Mouse (Mus musculus) layer of hippocampus, adult 11-12 months (tissue): ENCODE measurements around the gene Sf3b5.
A peak's percentile ranks its signal among the peaks of the same experiment; 100 is the strongest.
"Not testable (repeated sequence)": the region's sequence is repeated elsewhere in the genome, so short reads cannot be mapped to it uniquely, and the experiment has no call there.

Experiments used
- DNase-seq: peaks from one replicate; pipeline ENCODE4 v3.0.0; 2022; ENCODE audit warnings: low spot score

The Sf3b5 gene

DNA sequence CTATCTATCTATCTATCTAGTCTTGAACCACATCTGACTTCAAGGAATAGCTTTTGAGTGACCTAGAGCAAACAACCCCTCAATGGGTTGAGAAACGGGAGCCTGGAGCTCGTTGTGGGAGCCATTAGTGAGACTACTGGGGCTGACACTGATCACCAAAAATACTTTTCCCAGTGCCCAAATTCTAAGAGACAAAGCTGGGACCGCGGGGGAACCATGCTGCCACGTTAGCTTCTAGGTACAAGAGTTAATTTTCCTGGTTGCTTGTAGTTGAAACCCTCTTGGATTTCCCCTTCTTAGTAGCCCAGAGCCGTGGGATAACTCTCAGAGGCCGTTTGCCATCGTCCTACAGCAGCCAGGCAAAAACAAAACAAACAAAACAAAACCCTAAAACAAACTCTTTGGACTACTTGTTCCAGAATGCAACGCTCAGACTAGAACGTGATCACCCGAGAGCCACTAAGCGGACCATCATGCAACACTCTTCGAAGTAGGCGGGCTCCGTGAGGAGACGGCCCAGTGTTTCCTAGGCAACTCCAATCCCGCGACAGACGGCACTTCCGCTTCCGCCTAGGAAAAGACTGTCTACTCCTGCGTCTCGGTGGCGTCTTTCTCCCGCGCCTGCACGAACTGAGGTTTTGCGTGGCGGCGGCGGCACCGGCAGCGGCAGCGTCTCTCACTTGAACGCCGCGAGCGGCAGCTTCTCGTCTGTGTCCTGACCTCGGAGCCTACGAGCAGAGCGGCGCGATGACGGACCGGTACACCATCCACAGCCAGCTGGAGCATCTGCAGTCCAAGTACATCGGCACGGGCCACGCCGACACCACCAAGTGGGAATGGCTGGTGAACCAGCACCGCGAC, 3.0 kb downstream of the Sf3b5 start:
- DNase-seq = peak; percentile 96

DNA sequence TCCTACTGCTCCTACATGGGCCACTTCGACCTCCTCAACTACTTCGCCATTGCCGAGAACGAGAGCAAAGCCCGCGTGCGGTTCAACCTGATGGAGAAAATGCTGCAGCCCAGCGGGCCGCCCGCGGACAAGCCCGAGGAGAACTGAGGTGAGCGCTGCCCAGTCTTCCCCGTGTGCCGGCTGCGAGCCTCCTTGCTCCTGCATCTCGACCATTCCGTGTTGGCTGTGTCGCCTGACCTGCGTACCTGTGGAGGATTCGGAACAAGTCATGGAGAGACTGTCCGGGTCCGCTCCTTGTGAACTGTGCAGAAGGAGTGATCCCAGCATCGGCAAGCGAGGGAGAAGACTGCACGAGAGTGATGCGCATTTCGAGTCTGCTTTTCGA, 3.6 kb downstream of the Sf3b5 start:
- no peak for DNase-seq

DNA sequence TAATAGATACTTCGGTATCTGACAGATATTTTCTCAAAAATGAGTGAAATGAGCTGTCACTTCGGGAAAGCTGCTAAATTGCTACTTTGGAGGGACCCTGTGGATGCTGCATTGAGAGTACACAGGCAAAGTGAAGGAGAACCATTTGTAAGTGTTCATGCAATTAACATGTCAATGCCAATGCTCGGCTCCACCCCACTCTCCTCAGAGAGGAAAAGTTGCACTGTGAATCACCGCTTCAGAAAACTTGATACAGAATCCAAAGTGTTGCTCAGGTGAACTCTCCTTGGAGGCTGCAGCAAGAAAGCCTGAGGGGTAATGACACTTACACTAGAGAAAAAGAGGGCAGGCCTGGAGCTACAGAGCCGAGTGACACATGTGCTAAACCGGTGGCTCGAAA, 8.9 kb downstream of the Sf3b5 start:
- no peak for DNase-seq

DNA sequence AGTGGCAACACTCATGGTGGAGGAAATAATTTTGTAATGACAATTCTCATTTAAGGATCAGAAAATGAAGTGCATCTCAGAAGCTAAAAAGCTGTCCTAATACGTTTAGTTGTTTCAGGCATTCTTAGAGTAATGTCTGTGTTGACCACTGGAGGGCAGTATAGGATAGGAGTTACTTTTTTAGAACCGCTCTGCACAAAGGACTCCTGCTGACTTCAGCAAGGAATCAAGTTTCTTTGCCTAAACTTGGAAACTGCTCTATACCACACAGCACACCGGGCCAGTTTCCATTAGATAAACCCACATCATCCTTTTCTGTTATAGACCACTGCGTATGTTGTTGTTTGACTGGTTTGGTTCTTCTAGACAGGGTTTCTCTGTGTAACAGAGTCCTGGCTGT, 11.4 kb downstream of the Sf3b5 start:
- DNase-seq = peak; percentile 83

DNA sequence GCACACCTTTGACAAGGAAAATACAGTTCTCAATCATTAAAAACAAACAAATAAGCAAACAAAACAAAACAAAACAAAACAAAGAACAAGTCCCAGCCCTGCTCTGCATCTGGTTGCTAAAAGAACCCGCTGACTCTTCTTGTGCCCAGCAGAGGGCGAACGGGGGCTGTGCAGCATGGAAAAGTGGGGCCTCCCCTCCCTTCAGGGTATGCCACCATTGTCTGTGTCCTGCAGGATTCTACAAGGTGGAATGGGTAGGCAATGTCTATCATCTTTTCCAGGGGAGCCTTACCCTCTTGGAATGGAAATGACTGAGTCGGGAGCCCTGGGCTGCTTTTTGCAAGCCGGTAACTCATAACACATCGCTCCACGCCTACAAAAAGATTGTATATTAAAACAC, 13.4 kb downstream of the Sf3b5 start:
- DNase-seq = no peak

DNA sequence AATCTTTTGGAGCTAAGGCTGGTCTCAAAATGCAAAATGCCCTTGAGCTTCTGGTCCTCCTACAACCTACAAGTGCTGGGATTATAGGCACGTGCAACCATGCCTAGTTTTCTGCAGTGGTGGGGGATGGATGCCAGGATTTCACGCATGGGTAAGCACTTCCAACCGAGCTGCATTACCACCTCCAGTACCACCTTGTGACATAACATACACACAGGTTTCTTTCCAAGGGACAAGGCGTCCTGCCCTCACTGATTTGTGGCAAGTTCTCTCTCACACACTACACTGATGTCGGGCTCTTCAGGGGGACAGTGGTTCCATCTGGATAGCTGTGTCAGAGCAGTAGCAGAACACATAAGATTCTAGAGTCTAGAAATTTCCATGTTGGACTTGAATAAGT, 13.9 kb downstream of the Sf3b5 start:
- no peak for DNase-seq

DNA sequence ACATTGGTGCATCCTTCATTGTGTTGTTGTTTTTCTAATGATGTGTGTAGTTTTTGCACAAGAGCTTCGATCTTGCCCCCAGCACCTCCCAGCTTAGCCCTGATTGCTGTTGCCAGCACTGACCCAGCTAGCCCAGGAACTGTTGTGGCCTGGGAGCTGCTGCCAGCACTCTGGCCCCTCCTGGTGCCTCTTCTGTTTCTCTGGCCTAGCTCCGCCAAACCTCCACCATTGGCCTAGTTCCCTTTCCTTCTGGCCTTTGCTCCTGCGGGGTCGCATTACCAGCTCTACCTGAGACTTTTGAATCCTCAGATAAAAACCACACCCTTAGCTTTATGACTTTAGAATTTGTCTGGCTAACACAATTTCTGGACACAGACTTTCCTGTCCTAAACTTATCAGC, 17.0 kb downstream of the Sf3b5 start:
- DNase-seq = no peak

DNA sequence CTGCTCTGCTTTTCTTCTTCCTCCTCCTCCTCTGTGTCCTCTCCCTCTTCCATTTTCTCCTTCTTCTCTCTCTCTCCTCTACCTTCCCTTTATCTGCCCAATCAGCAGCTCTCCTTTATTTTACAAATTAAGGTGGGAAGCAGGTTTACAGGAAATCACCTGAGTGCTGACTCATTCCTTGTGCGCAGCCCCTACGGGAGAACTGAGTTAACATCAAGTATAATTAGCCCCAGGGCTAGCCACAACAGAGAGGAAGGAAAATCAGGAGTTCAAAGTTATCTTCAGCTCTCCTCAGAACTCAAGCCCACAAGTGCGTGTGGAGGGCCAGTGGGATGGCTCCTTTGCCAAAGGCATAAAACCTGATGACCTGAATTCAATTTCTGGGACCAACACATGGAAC, 18.8 kb downstream of the Sf3b5 start:
- DNase-seq = not testable (repeated sequence)

DNA sequence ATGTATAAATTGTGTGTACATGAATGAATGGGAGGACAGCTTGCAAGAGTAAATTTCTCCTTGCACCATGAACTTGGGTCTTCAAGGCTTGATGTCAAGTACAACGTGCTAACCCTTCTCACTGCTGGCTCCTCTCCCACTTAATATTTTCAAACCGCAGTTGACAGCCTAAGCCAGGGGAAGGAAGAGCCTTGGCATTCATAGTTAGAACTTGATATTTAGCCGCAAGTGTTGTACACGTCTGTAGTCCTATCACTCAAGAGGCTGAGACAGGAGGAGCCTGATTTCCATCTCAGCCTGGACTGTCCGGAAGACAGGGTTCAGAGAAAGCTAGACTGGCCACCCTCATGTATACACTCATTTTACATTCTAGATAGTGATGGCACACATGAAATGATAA, 22.6 kb downstream of the Sf3b5 start:
- DNase-seq = no peak

DNA sequence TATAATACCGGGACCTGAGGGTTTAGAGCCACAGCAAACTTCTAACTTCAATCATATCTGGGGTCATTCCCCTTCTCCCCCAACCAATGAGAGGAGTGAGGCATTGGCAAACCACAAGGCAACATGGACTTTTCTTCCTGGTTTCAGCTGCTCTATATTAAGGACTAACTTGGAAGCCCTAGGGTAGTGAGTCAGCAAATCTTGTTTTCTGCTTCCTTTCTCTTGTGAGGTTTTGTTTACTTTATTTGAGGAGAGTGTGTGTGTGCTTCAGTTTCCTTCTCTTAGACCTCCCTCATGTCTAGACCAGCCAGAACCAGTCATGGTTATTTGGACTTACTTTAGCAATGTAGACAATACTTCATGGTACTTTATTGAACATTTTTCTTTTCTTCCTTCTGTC, 23.1 kb downstream of the Sf3b5 start:
- DNase-seq = no peak

DNA sequence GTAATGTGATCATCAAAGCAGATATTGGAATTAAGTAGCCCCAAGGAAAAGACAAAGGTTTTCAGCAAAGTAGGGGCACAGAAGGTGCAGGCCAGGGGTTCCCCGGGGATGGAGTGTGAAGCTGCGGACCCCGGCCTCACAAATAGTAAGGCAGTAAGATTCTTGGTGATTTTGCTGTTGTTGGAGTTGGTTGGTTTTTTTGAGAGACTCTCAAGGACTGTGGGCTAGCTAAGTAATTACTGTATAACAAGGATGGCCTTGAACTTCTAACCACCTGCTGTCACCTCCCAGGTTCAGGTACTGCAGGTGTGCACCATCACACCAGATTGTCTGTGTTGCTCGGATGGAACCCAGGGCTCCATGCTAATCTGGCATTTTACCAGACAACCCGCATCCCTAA, 24.3 kb downstream of the Sf3b5 start:
- DNase-seq = no peak

DNA sequence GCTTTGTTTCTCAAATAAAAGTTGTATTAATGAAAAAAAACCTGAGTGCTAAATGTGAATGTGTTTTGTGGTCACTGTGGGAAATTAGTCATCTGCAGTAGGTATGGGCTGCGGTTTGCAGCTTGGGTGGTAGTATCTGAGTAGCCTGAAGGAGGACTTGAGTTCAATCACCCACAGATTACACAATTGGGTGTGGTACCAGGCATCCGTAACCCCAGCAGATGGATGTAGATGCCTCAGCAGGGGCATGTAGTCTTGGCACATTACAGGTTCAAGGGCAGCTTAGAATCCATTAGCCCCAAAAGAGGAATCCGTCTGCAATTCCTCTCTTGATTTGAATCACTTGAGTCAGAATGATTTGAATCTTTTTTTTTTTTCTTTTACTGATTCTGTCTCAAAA, 30.1 kb downstream of the Sf3b5 start:
- no peak for DNase-seq

DNA sequence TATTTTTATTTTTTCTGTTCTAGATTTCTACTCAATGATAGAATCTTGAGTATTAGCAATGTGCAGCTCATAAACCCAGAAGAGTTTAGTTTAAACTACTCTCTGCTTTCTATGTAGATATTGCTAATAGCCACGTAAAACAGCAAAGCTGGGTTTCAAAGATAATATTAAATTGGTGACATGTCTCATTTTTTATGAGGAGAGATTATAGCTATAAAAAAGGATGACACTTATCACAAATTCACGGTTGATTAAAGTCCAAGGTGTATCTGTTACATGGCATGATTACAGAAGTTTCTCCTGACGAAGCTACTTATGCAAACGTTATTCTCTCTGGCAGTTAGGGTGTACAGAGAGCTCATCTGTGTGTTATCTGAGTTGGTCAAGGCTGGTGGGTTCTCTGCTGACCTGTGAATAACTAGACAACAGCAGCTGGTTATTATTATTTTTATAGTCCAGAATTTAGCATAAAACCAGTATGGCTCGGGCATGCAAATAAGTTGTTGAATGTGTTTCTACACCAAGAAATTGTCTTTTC, 34.6 kb downstream of the Sf3b5 start:
- no peak for DNase-seq

DNA sequence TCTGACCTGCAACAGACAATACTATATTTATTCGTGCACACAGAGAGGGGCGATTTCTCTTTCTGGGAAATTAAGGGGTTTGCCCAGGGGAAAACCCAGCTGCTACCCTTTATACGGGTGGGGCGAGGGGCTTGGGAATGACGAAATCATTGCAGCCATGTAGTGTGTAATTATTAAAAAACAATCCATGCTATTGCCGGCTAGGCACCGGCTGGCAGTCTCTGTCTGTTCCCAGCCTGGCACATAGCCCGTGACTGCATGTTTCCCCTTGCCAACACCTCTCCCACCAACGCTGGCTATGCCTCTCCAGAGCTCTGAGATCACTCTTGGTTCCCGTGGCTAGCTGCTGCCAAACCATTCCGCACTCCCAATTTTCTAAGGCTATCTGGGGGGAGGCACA, 39.5 kb downstream of the Sf3b5 start:
- peak; percentile 67 for DNase-seq

DNA sequence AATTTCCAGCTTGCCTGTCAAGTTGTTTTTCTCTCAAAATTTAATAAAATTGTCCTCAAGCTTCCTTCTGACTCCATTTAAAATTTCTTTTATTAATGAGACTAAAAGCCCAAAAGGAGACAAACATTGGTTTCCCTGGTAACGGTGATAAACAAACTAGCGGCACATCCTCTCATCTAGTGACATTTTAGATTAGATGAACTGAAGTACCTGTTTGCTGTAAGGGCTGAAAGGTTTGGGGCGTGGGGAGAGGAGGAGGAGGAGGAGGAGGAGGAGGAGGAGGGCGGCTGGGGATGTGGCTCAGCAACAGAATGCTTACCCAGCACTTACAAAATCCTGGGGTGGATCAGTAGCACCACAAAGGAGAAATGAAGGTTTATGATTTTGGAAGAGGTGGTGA, 42.7 kb downstream of the Sf3b5 start:
- no peak for DNase-seq

DNA sequence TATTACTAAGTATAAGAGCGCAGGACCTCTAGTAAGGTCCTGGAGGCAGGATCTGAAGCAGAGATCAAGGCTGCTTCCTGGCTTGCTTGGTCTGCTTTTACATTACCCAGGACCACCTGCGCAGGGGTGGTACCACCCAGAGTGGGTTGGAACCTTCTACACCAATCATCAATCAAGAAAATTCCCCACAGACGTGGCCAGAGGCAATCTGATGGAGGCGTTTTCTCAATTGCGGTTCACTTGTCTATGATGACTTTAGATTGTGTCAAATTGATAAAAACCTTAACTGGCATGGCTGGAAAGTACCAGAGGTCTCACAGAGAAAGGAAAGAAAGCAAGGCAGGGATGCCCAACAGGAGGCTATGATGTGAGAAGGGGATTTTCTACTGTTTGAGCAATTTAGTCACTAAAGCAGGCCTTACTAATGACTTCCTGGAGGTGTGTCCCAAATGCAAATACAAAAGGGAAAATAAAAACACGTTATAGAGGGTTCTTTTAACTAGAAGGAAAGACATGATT, 51.8 kb downstream of the Sf3b5 start:
- DNase-seq = no peak
